Mouse (Mus musculus): ENCODE measurements at regions not wholly inside any gene's neighbourhood (a gene's known extent, or its start where the extent isn't known, plus 50 kb on each side); places are given as distances from the start of the nearest gene placed in this dataset.

DNA sequence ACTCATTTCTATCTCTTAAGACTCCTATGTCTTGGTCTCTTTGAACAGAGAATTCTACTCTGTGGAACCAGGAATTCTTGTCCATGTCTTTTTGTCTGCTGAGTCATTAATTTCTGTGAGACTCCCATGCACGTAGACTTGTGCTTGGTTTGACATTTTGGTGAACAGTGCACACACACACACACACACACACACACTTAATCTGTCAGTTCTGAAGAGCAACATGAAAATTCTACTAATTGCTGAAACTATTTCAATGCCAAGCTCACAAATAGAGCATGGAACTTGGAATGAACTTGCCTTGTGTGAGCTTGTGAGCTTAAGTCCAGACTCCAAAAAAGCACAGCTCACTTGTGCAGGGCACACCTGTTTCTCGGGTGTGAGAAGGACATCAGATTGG, 301.1 kb downstream of the Ptprc start:
- Histone ChIP-seq H3K36me3 (ENCODE audit: control insufficient read depth, insufficient read depth, low read length) (no peaks in the 10 kb centered on the region), H3K27ac (replicated peaks; ENCODE audit: low read depth, low read length) (no peak overlapping the region), H3K9ac (ENCODE audit: low read depth, low read length) (no peak overlapping the region), H3K27me3 (replicated peaks; ENCODE audit: control insufficient read depth, insufficient read depth, low read length) (no peaks in the 10 kb centered on the region), H3K4me3 (ENCODE audit: low read depth, low read length) (no peak overlapping the region), H3K4me2 (ENCODE audit: low read depth, low read length) (no peak overlapping the region), H3K4me1 (ENCODE audit: control insufficient read depth, insufficient read depth, low read length) (no peaks in the 10 kb centered on the region), H3K9me3 (ENCODE audit: control insufficient read depth, low read length) (no peaks in the 10 kb centered on the region)
- DNase-seq (ENCODE audit: low spot score) (no peak), ATAC-seq (ENCODE audit: low read depth) (no peak)
- WGBS: 68% methylated on average over 2 of the region's 2 CpGs

DNA sequence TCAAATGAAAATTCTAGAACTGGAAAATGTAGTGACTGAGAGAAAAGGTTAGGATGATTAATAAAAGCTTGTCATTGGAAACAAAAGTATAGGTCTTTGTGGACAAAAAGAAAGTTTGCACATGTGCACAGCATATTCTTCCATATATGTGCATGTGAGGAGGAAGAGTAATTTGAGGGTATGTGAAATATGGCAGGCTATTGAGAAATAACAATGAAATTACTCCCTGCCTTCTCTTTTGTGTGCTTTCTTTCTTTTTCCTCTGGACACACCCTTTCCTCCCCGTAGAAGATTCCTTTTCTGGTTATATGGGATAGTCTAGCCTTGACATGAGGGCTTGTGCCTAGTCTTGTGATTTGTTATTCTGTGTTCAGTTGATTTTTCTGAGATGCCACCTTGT, 301.9 kb downstream of the Ptprc start:
- WGBS: 65% methylated on average over 1 of the region's 1 CpGs
- no peaks in the 10 kb centered on the region for H3K36me3 ChIP-seq (ENCODE audit: control insufficient read depth, insufficient read depth, low read length)
- H3K27ac ChIP-seq (replicated peaks; ENCODE audit: low read depth, low read length): no peak overlapping the region
- DNase-seq (ENCODE audit: low spot score) (no peak), ATAC-seq (ENCODE audit: low read depth) (no peak)
- no peak overlapping the region for H3K4me3 ChIP-seq (ENCODE audit: low read depth, low read length)
- H3K4me2 ChIP-seq (ENCODE audit: low read depth, low read length): no peak overlapping the region
- no peak overlapping the region for H3K9ac ChIP-seq (ENCODE audit: low read depth, low read length)
- H3K4me1 ChIP-seq (ENCODE audit: control insufficient read depth, insufficient read depth, low read length): no peaks in the 10 kb centered on the region
- no peaks in the 10 kb centered on the region for H3K9me3 ChIP-seq (ENCODE audit: control insufficient read depth, low read length)
- H3K27me3 ChIP-seq (replicated peaks; ENCODE audit: control insufficient read depth, insufficient read depth, low read length): no peaks in the 10 kb centered on the region

DNA sequence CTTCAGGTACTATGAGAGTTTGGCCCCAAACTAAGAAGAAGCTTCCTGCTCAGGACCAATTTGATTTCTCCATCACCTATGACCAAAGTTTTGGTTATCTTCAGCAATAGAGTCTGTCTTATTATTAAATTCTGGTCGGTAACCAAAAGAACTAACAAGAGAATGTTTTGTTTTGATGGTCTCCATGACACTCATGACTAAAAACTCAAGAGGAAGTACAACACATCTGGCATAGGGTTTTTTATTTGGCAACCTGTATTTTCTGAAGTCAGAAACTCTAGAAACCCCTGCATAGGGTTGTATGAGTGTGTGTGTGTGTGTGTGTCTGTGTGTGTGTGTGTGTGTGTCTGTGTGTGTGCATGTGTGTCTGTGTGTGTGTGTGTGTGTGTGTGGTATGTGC, 310.5 kb downstream of the Ptprc start:
- Histone ChIP-seq H3K36me3 (ENCODE audit: control insufficient read depth, insufficient read depth, low read length) (no peaks in the 10 kb centered on the region), H3K27ac (replicated peaks; ENCODE audit: low read depth, low read length) (no peak overlapping the region), H3K27me3 (replicated peaks; ENCODE audit: control insufficient read depth, insufficient read depth, low read length) (no peaks in the 10 kb centered on the region), H3K9me3 (ENCODE audit: control insufficient read depth, low read length) (no peaks in the 10 kb centered on the region), H3K4me1 (ENCODE audit: control insufficient read depth, insufficient read depth, low read length) (no peaks in the 10 kb centered on the region), H3K9ac (ENCODE audit: low read depth, low read length) (no peak overlapping the region), H3K4me2 (ENCODE audit: low read depth, low read length) (no peak overlapping the region), H3K4me3 (ENCODE audit: low read depth, low read length) (no peak overlapping the region)
- no peak for ATAC-seq (ENCODE audit: low read depth)
- DNase-seq (ENCODE audit: low spot score): no peak
- 73% methylated on average over 1 of the region's 1 CpGs for WGBS

DNA sequence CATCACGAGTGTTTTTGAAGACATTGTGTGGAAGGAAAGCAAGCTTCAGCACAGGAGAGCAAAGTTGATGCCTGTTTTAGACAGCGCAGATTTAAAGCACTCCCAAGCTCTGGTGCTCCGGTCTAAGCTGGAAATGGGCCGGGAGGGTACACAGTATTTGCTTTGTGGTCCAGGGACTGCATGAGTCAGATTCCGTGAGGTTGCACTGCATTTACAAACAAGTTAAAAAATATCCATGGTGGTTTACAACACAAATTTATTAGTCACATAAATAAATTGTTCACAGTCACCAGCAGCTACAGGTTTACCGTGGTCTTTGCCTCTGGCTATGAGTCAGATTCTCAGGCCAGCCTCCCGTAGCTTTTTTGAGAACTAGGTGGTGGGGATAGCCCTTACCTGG, 312.0 kb downstream of the Ptprc start:
- no peaks in the 10 kb centered on the region for H3K36me3 ChIP-seq (ENCODE audit: control insufficient read depth, insufficient read depth, low read length)
- no peaks in the 10 kb centered on the region for H3K27me3 ChIP-seq (replicated peaks; ENCODE audit: control insufficient read depth, insufficient read depth, low read length)
- no peaks in the 10 kb centered on the region for H3K9me3 ChIP-seq (ENCODE audit: control insufficient read depth, low read length)
- WGBS: 85% methylated on average over 7 of the region's 7 CpGs
- no peaks in the 10 kb centered on the region for H3K4me1 ChIP-seq (ENCODE audit: control insufficient read depth, insufficient read depth, low read length)
- ATAC-seq (ENCODE audit: low read depth) (no peak), DNase-seq (ENCODE audit: low spot score) (no peak)
- no peak overlapping the region for H3K4me3 ChIP-seq (ENCODE audit: low read depth, low read length)
- no peak overlapping the region for H3K4me2 ChIP-seq (ENCODE audit: low read depth, low read length)
- H3K9ac ChIP-seq (ENCODE audit: low read depth, low read length): no peak overlapping the region
- H3K27ac ChIP-seq (replicated peaks; ENCODE audit: low read depth, low read length): no peak overlapping the region

- Histone ChIP-seq H3K4me3 (ENCODE audit: low read depth, low read length) (no peak overlapping the region), H3K27me3 (replicated peaks; ENCODE audit: control insufficient read depth, insufficient read depth, low read length) (no peaks in the 10 kb centered on the region), H3K4me2 (ENCODE audit: low read depth, low read length) (no peak overlapping the region), H3K4me1 (ENCODE audit: control insufficient read depth, insufficient read depth, low read length) (no peaks in the 10 kb centered on the region), H3K36me3 (ENCODE audit: control insufficient read depth, insufficient read depth, low read length) (no peaks in the 10 kb centered on the region), H3K9me3 (ENCODE audit: control insufficient read depth, low read length) (no peaks in the 10 kb centered on the region), H3K27ac (replicated peaks; ENCODE audit: low read depth, low read length) (no peak overlapping the region), H3K9ac (ENCODE audit: low read depth, low read length) (no peak overlapping the region)
- no peak for DNase-seq (ENCODE audit: low spot score)
- 81% methylated on average over 2 of the region's 2 CpGs for WGBS
- ATAC-seq (ENCODE audit: low read depth): no peak
Observed at GRCm38 (mm10) chr1:137852262-137852661, 323.2 kb downstream of the Ptprc start.

- Histone ChIP-seq H3K4me1 (ENCODE audit: control insufficient read depth, insufficient read depth, low read length) (no peaks in the 10 kb centered on the region), H3K36me3 (ENCODE audit: control insufficient read depth, insufficient read depth, low read length) (no peaks in the 10 kb centered on the region), H3K4me2 (ENCODE audit: low read depth, low read length) (no peak overlapping the region), H3K27me3 (replicated peaks; ENCODE audit: control insufficient read depth, insufficient read depth, low read length) (no peaks in the 10 kb centered on the region), H3K4me3 (ENCODE audit: low read depth, low read length) (no peak overlapping the region), H3K9me3 (ENCODE audit: control insufficient read depth, low read length) (no peaks in the 10 kb centered on the region), H3K9ac (ENCODE audit: low read depth, low read length) (no peak overlapping the region), H3K27ac (replicated peaks; ENCODE audit: low read depth, low read length) (no peak overlapping the region)
- 86% methylated on average over 10 of the region's 10 CpGs for WGBS
- no peak for DNase-seq (ENCODE audit: low spot score)
- ATAC-seq (ENCODE audit: low read depth): no peak
Observed at GRCm38 (mm10) chr1:137847311-137847923, 328.1 kb downstream of the Ptprc start.

GRCm38 (mm10) chr1:137846857-137847256, 328.7 kb downstream of the Ptprc start:
- H3K4me3 ChIP-seq (ENCODE audit: low read depth, low read length): no peak overlapping the region
- H3K4me1 ChIP-seq (ENCODE audit: control insufficient read depth, insufficient read depth, low read length): no peaks in the 10 kb centered on the region
- H3K9me3 ChIP-seq (ENCODE audit: control insufficient read depth, low read length): no peaks in the 10 kb centered on the region
- no peaks in the 10 kb centered on the region for H3K27me3 ChIP-seq (replicated peaks; ENCODE audit: control insufficient read depth, insufficient read depth, low read length)
- WGBS: 81% methylated on average over 1 of the region's 1 CpGs
- no peak for ATAC-seq (ENCODE audit: low read depth)
- H3K4me2 ChIP-seq (ENCODE audit: low read depth, low read length): no peak overlapping the region
- H3K27ac ChIP-seq (replicated peaks; ENCODE audit: low read depth, low read length): no peak overlapping the region
- H3K9ac ChIP-seq (ENCODE audit: low read depth, low read length): no peak overlapping the region
- DNase-seq (ENCODE audit: low spot score): no peak
- no peaks in the 10 kb centered on the region for H3K36me3 ChIP-seq (ENCODE audit: control insufficient read depth, insufficient read depth, low read length)

DNA sequence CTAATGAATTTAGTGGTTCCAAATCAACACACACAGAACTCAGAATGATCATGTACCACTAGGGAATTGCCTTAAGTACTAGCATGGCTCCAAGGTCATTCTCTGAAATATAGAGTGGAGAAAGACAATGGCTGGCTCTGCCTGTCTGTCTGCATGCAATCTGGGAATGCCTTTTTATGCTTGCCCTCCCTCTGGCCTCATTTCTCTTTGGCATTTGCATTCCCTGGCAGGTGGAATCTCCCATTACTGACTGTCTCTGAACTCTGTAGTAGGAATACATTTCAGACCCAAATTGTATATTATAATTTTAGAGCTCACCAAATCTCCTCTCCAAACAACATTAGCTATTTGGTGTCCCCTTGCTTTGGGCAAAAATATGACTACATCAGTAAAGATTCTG, 335.0 kb downstream of the Ptprc start:
- Histone ChIP-seq H3K4me1 (ENCODE audit: control insufficient read depth, insufficient read depth, low read length) (0 out of 2 replicates have a peak, but pooled peaks cover 4% of the 10 kb centered on the region), H3K4me3 (ENCODE audit: low read depth, low read length) (no peak overlapping the region), H3K36me3 (ENCODE audit: control insufficient read depth, insufficient read depth, low read length) (no peaks in the 10 kb centered on the region), H3K27me3 (replicated peaks; ENCODE audit: control insufficient read depth, insufficient read depth, low read length) (no peaks in the 10 kb centered on the region), H3K9ac (ENCODE audit: low read depth, low read length) (no peak overlapping the region), H3K4me2 (ENCODE audit: low read depth, low read length) (no peak overlapping the region), H3K27ac (replicated peaks; ENCODE audit: low read depth, low read length) (no peak overlapping the region), H3K9me3 (ENCODE audit: control insufficient read depth, low read length) (no peaks in the 10 kb centered on the region)
- DNase-seq (ENCODE audit: low spot score) (no peak), ATAC-seq (ENCODE audit: low read depth) (no peak)

GRCm38 (mm10) chr1:137839703-137840102, 335.8 kb downstream of the Ptprc start:
- no peak for ATAC-seq (ENCODE audit: low read depth)
- no peaks in the 10 kb centered on the region for H3K27me3 ChIP-seq (replicated peaks; ENCODE audit: control insufficient read depth, insufficient read depth, low read length)
- no peak overlapping the region for H3K9ac ChIP-seq (ENCODE audit: low read depth, low read length)
- no peak for DNase-seq (ENCODE audit: low spot score)
- no peaks in the 10 kb centered on the region for H3K36me3 ChIP-seq (ENCODE audit: control insufficient read depth, insufficient read depth, low read length)
- H3K4me1 ChIP-seq (ENCODE audit: control insufficient read depth, insufficient read depth, low read length): 0 out of 2 replicates have a peak, but pooled peaks cover 4% of the 10 kb centered on the region
- peak overlapping the region; percentile 50 for H3K27ac ChIP-seq (replicated peaks; ENCODE audit: low read depth, low read length)
- H3K4me3 ChIP-seq (ENCODE audit: low read depth, low read length): no peak overlapping the region
- WGBS: 37% methylated on average over 5 of the region's 5 CpGs
- H3K4me2 ChIP-seq (ENCODE audit: low read depth, low read length): no peak overlapping the region
- no peaks in the 10 kb centered on the region for H3K9me3 ChIP-seq (ENCODE audit: control insufficient read depth, low read length)
